Mouse (Mus musculus): ENCODE results near the gene Tmem110. TPM values are rescaled to one million over a fixed set of nuclear protein-coding genes. Genes with fewer than 3 reads are reported as not detected.

The Tmem110 gene
- polyA plus RNA-seq, 1 experiment = 24.8 TPM

DNA sequence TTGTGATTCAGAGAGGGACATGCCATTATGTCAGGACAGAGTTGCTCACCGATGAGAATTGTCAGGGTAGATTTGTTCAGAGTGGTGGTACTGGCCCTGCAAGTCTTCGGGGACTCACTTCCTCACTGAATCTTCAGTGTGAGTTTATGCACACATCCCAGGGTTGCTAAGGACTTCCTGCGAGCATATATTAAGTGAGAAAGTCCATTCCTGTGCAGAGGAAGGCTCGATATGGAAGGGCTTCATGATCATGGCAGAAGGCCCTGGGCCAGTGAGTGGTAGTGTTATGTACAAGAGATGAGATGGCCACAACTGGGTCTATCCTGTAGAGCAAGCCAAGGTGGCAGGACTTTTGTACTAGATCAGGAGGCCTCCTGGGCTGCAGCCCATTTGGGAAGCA is 2.1 kb downstream of the Tmem110 start:
- peaks cover 13% of the 10 kb centered on the region for H3K4me1 ChIP-seq (ENCODE audit: control insufficient read depth, insufficient read depth, low read length)
- no peak overlapping the region for H3K4me3 ChIP-seq (ENCODE audit: insufficient read depth, low read length)
- H3K27ac ChIP-seq (ENCODE audit: insufficient read depth, low read length) = no peak overlapping the region
- no peak for TF ChIP-seq POLR2A (IDR thresholded peaks at IDR 0.05; ENCODE audit: low read depth, low read length)
- no peak for TF ChIP-seq CTCF (IDR thresholded peaks at IDR 0.05; ENCODE audit: borderline replicate concordance, insufficient read depth, low read length)

DNA sequence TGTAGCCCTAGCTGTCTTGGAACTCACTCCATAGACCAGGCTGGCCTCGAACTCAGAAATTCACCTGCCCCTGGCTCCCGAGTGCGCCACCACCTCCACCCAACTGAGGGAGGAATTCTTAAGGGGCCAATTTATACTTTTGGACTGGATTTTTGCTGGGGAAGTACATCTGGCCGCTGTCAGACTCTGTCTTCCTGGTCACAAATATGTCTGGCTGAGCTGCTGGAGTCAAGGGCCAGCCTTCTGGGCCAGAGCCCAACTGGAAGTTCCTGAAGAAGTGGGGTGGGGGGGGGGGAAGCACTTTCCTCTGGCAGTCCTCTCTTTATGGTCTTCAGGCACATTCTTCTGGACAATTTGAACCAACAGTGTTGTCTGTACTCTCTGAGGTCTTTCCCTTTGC is 2.7 kb downstream of the Tmem110 start:
- no peak overlapping the region for H3K4me3 ChIP-seq (ENCODE audit: insufficient read depth, low read length)
- H3K27ac ChIP-seq (ENCODE audit: insufficient read depth, low read length) = no peak overlapping the region
- TF ChIP-seq CTCF (IDR thresholded peaks at IDR 0.05; ENCODE audit: borderline replicate concordance, insufficient read depth, low read length) = no peak
- TF ChIP-seq POLR2A (IDR thresholded peaks at IDR 0.05; ENCODE audit: low read depth, low read length) = no peak
- peaks cover 13% of the 10 kb centered on the region for H3K4me1 ChIP-seq (ENCODE audit: control insufficient read depth, insufficient read depth, low read length)

- Histone ChIP-seq H3K27ac (ENCODE audit: insufficient read depth, low read length) (0 out of 2 replicates have a peak overlapping the region, but pooled peaks have one; percentile 4), H3K4me3 (ENCODE audit: insufficient read depth, low read length) (no peak overlapping the region), H3K4me1 (ENCODE audit: control insufficient read depth, insufficient read depth, low read length) (peaks cover 13% of the 10 kb centered on the region)
- TF ChIP-seq POLR2A (IDR thresholded peaks at IDR 0.05; ENCODE audit: low read depth, low read length) = no peak
Measured at GRCm38 (mm10) chr14:30828635-30829460, 3.5 kb downstream of the Tmem110 start.

DNA sequence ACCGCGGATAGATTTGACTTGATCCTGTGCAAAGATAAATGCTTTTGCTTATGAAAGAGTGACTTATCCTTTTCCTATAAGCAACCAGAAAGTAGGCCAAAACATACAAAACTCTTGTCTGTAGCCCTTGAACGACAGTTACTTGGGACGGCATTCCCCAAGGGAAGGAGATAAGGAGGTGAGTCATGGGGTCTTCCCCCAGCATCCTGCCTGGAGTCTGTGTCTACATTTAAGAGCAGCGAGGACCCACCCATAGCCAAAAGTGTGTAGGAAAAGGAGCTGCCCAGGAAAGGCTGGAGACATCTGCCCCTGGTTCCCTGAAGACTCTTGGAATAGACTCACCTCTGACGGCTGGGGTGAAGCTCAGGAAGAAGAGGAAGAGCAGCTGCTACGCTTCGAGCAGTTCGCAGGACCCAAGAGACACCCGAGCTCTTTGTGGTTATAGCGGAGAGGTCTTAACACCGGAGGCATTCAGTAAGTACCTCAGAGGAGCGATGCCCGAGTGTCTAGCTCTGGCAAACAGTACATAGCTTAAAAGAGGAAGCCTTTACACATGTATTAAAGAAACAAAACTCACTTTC is 12.1 kb downstream of the Tmem110 start:
- Histone ChIP-seq H3K27ac (ENCODE audit: insufficient read depth, low read length) (no peak overlapping the region), H3K4me3 (ENCODE audit: insufficient read depth, low read length) (no peak overlapping the region), H3K4me1 (ENCODE audit: control insufficient read depth, insufficient read depth, low read length) (no peaks in the 10 kb centered on the region)
- TF ChIP-seq POLR2A (IDR thresholded peaks at IDR 0.05; ENCODE audit: low read depth, low read length) (no peak), CTCF (IDR thresholded peaks at IDR 0.05; ENCODE audit: borderline replicate concordance, insufficient read depth, low read length) (no peak)

GRCm38 (mm10) chr14:30843701-30844100 is 18.3 kb downstream of the Tmem110 start:
- H3K27ac ChIP-seq (ENCODE audit: insufficient read depth, low read length) = no peak overlapping the region
- H3K4me1 ChIP-seq (ENCODE audit: control insufficient read depth, insufficient read depth, low read length) = no peaks in the 10 kb centered on the region
- TF ChIP-seq POLR2A (IDR thresholded peaks at IDR 0.05; ENCODE audit: low read depth, low read length) (no peak), CTCF (IDR thresholded peaks at IDR 0.05; ENCODE audit: borderline replicate concordance, insufficient read depth, low read length) (no peak)
- H3K4me3 ChIP-seq (ENCODE audit: insufficient read depth, low read length) = no peak overlapping the region

- TF ChIP-seq POLR2A (IDR thresholded peaks at IDR 0.05; ENCODE audit: low read depth, low read length) = no peak
- TF ChIP-seq CTCF (IDR thresholded peaks at IDR 0.05; ENCODE audit: borderline replicate concordance, insufficient read depth, low read length) = no peak
Measured at GRCm38 (mm10) chr14:30850504-30850903, 25.1 kb downstream of the Tmem110 start.

DNA sequence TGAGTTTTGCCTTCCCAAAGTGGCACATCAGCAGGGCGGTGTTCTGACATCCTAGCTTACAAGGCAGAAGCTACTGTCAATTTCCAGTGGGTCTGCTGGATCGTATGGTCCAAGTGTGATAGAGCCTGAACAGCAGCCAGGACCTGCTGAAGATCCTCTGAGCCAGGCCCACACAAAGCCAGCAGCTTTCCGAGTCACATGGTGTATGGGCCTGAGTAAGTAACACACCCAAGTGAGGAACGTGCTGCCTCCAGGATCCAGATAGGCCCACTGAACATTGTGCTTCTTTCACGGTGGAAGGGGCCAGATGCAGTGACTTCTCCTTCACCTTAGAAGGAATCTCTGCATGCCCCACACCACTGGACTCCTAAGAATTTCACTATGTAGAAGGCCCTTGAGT is 26.9 kb downstream of the Tmem110 start:
- TF ChIP-seq CTCF (IDR thresholded peaks at IDR 0.05; ENCODE audit: borderline replicate concordance, insufficient read depth, low read length) = no peak
- TF ChIP-seq POLR2A (IDR thresholded peaks at IDR 0.05; ENCODE audit: low read depth, low read length) = no peak
- Histone ChIP-seq H3K4me1 (ENCODE audit: control insufficient read depth, insufficient read depth, low read length) (no peaks in the 10 kb centered on the region), H3K4me3 (ENCODE audit: insufficient read depth, low read length) (no peak overlapping the region), H3K27ac (ENCODE audit: insufficient read depth, low read length) (no peak overlapping the region)

More at GRCm38 (mm10) chr14:30850504-30850903, 25.1 kb downstream of the Tmem110 start:
- Histone ChIP-seq H3K4me1 (ENCODE audit: control insufficient read depth, insufficient read depth, low read length) (no peaks in the 10 kb centered on the region), H3K4me3 (ENCODE audit: insufficient read depth, low read length) (no peak overlapping the region), H3K27ac (ENCODE audit: insufficient read depth, low read length) (no peak overlapping the region)

DNA sequence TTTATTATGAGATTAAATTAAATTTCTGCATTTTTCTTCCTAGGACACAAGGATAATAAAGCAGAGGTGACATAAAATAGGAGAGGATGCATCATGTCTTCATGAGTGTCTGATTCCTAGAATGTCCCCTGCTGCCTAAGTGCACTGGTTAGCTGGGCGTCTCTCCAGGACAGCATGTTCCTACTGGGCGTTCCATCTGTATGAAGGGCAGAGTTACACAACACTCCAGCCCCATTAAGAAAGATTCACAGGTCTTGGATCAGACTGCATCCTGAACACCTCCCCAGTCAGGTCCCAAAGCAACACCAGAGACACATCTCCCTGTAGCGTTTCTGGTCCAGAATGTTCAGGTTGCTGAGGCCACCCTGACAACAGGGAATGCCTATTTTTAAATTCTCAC is 29.9 kb downstream of the Tmem110 start:
- H3K4me1 ChIP-seq (ENCODE audit: control insufficient read depth, insufficient read depth, low read length) = no peaks in the 10 kb centered on the region
- H3K27ac ChIP-seq (ENCODE audit: insufficient read depth, low read length) = no peak overlapping the region
- no peak for TF ChIP-seq CTCF (IDR thresholded peaks at IDR 0.05; ENCODE audit: borderline replicate concordance, insufficient read depth, low read length)
- no peak for TF ChIP-seq POLR2A (IDR thresholded peaks at IDR 0.05; ENCODE audit: low read depth, low read length)
- H3K4me3 ChIP-seq (ENCODE audit: insufficient read depth, low read length) = no peak overlapping the region

DNA sequence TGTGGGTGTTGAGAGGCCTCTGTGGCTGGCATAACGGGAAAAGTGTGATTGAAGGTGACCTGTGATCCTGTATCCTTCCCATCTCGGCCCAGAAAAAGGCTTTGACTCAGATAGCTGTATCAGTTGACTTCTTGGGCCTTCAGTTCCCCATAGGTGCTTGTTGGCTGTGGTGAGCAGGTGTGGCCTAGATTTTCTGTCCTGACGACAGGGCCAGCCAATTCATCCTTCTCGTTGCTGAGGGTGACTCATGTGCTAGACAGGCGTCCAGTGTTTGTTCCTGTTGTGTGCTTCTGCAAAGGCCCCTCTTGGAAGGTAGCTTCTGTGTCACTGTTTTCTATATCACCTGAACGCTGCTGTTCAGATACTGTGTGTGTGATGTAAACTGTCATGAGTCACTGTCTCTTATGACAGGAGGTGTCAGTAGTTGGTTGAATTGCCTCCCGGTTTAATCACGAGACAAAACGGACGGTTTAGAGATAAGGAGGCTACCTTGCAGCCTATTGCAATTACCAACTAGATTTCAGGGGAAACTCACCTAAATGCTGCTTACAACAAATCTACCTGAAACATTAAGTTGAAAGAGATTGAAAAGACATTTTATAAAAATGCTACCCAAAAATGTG is 31.6 kb downstream of the Tmem110 start:
- Histone ChIP-seq H3K4me1 (ENCODE audit: control insufficient read depth, insufficient read depth, low read length) (no peaks in the 10 kb centered on the region), H3K27ac (ENCODE audit: insufficient read depth, low read length) (no peak overlapping the region), H3K4me3 (ENCODE audit: insufficient read depth, low read length) (no peak overlapping the region)
- TF ChIP-seq CTCF (IDR thresholded peaks at IDR 0.05; ENCODE audit: borderline replicate concordance, insufficient read depth, low read length) (no peak), POLR2A (IDR thresholded peaks at IDR 0.05; ENCODE audit: low read depth, low read length) (no peak)

- no peaks in the 10 kb centered on the region for H3K4me1 ChIP-seq (ENCODE audit: control insufficient read depth, insufficient read depth, low read length)
- H3K4me3 ChIP-seq (ENCODE audit: insufficient read depth, low read length) = no peak overlapping the region
- TF ChIP-seq CTCF (IDR thresholded peaks at IDR 0.05; ENCODE audit: borderline replicate concordance, insufficient read depth, low read length) (peak; percentile 35; the same call in 1 of the 2 replicates), POLR2A (IDR thresholded peaks at IDR 0.05; ENCODE audit: low read depth, low read length) (no peak)
- no peak overlapping the region for H3K27ac ChIP-seq (ENCODE audit: insufficient read depth, low read length)
Measured at GRCm38 (mm10) chr14:30857990-30858389, 32.6 kb downstream of the Tmem110 start.
